Mouse (Mus musculus): Measurements from ENCODE around the gene Srprb. TPM values are rescaled to one million over a fixed set of nuclear protein-coding genes. Genes with fewer than 3 reads are reported as not detected.

Srprb gene
- polyA plus RNA-seq, 1 experiment = 1.1 TPM

DNA sequence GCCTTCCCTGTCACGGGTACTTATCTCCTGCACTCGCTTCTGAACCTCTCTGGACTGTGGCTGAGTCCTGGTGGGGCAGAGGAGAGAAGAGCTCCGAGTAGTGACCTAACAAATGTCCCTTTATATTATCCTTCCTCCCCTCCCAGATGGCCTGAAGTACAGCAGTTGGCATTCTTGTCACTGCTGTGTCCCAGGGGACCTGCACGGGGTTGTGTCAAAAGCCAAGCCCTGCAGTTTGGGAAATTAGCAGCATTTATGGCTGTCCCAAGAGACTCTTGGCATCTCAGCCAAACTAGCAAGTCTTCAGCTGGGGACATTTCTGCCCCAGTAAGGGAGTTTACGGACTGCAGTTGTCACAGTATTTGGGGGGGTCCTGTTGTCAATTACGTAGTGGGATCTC lies 62.5 kb downstream of the Srprb start:
- no peaks in the 10 kb centered on the region for H3K9me3 ChIP-seq (ENCODE audit: control insufficient read depth, low read length)
- no peaks in the 10 kb centered on the region for H3K36me3 ChIP-seq (ENCODE audit: control insufficient read depth)
- no peaks in the 10 kb centered on the region for H3K27me3 ChIP-seq (ENCODE audit: control insufficient read depth)
- TF ChIP-seq TAL1 (IDR thresholded peaks at IDR 0.05; ENCODE audit: low read length) (no peak), GATA1 (IDR thresholded peaks at IDR 0.05; ENCODE audit: low read length) (no peak)
- no peaks in the 10 kb centered on the region for H3K4me1 ChIP-seq (ENCODE audit: control insufficient read depth)
- no peak overlapping the region for H3K4me3 ChIP-seq (replicated peaks)

Other genes with a start within 250 kb of the Srprb start
- gene Slco2a1, start 213.4 kb downstream of the Srprb start, polyA plus RNA-seq (2012) = under 0.01 and 0.07 TPM in 2 replicates
- gene Rab6b, start 90.3 kb downstream of the Srprb start, polyA plus RNA-seq (2012) = not detected in 2 replicates
- not detected in 2 replicates for gene Gm20425, start 28.2 kb upstream of the Srprb start, polyA plus RNA-seq (2012)
- 0.66 and 2.0 TPM in 2 replicates for gene Trf, start 28.3 kb upstream of the Srprb start, polyA plus RNA-seq (2012)
- gene 1300017J02Rik, start 102.9 kb upstream of the Srprb start, polyA plus RNA-seq (2012) = 11.6 and 12.4 TPM in 2 replicates
- 2.6 and 3.9 TPM in 2 replicates for gene Topbp1, start 103.1 kb upstream of the Srprb start, polyA plus RNA-seq (2012)
- 6.3 and 8.8 TPM in 2 replicates for gene Cdv3, start 163.7 kb upstream of the Srprb start, polyA plus RNA-seq (2012)